Mouse (Mus musculus) liver, adult 2 months (tissue): ENCODE measurements at regions not wholly inside any gene's neighbourhood (a gene's known extent, or its start where the extent isn't known, plus 50 kb on each side); places are given as distances from the start of the nearest gene placed in this dataset.
A peak's percentile ranks its signal among the peaks of the same experiment; 100 is the strongest.

Source experiments
- DNase-seq: peaks from one replicate; pipeline ENCODE4 v3.0.0-alpha.2; 2011; ENCODE audit warnings: low read depth, low spot score; ENCODE audit errors: extremely low read depth
- H3K27ac ChIP-seq: fragments of 200-500 bp; replicated peaks from 2 replicates; pipeline ENCODE4 v1.5.1; 2012; ENCODE audit warnings: low read depth, mild to moderate bottlenecking, control low read depth, inconsistent platforms, low read length; ENCODE audit not compliant: insufficient read depth
- H3K27me3 ChIP-seq: fragments of 200-500 bp; 2 replicates; pipeline ENCODE4 v1.6.1; 2012; ENCODE audit warnings: mild to moderate bottlenecking, moderate library complexity, low read length, inconsistent platforms; ENCODE audit not compliant: control insufficient read depth, insufficient read depth
- H3K36me3 ChIP-seq: fragments of 200-500 bp; 2 replicates; pipeline ENCODE4 v1.6.1; 2012; ENCODE audit warnings: low read length, inconsistent platforms; ENCODE audit not compliant: control insufficient read depth, insufficient read depth
- H3K4me1 ChIP-seq: fragments of 200-500 bp; 2 replicates; pipeline ENCODE4 v1.6.1; 2011; ENCODE audit warnings: low read length; ENCODE audit not compliant: control insufficient read depth, insufficient read depth
- H3K4me3 ChIP-seq: fragments of 200-500 bp; 2 replicates; pipeline ENCODE4 v1.5.1; 2011; ENCODE audit warnings: low read depth, mild to moderate bottlenecking, control low read depth, low read length, moderate library complexity; ENCODE audit not compliant: insufficient read depth
- H3K79me2 ChIP-seq: fragments of 200-500 bp; 2 replicates; pipeline ENCODE4 v1.6.1; 2012; ENCODE audit warnings: inconsistent platforms, mild to moderate bottlenecking, low read length, moderate library complexity; ENCODE audit not compliant: control insufficient read depth, insufficient read depth
- H3K9ac ChIP-seq: fragments of 200-500 bp; 2 replicates; pipeline ENCODE4 v1.6.1; 2012; ENCODE audit warnings: low read depth, mild to moderate bottlenecking, control low read depth, inconsistent platforms, low read length
- CTCF ChIP-seq: fragments of 200-500 bp; IDR thresholded peaks from 2 replicates; pipeline ENCODE4 v1.5.1; 2011; ENCODE audit warnings: low read depth, low read length, control low read depth
- POLR2A ChIP-seq: fragments of 200-500 bp; IDR thresholded peaks from 2 replicates; pipeline ENCODE4 v1.6.1; 2011; ENCODE audit warnings: low read length, control low read depth; ENCODE audit not compliant: insufficient read depth; ENCODE audit errors: extremely low read depth
- WGBS: fragments of 180-500 bp; shearing (Covaris S2); methylation state at CpG from one replicate; pipeline ENCODE4 v1.1.7; 2018; 5-methylcytosine and 5-hydroxymethylcytosine counted together

- DNase-seq: no peak
- H3K4me1 ChIP-seq: no peaks in the 10 kb centered on the region
- no peaks in the 10 kb centered on the region for H3K27me3 ChIP-seq
- H3K79me2 ChIP-seq: no peaks in the 10 kb centered on the region
- H3K36me3 ChIP-seq: no peaks in the 10 kb centered on the region
- TF ChIP-seq CTCF (no peak), POLR2A (no peak)
- no peak overlapping the region for H3K4me3 ChIP-seq
- H3K9ac ChIP-seq: no peak overlapping the region
- 87% methylated on average over 8 of the region's 8 CpGs for WGBS
- no peak overlapping the region for H3K27ac ChIP-seq
Measured at GRCm38 (mm10) chr16:71622664-71623063, 685.4 kb upstream of the Robo1 start.

- no peak overlapping the region for H3K4me3 ChIP-seq
- DNase-seq: no peak
- WGBS: 56% methylated on average over 2 of the region's 2 CpGs
- H3K79me2 ChIP-seq: no peaks in the 10 kb centered on the region
- no peaks in the 10 kb centered on the region for H3K27me3 ChIP-seq
- no peak overlapping the region for H3K9ac ChIP-seq
- H3K27ac ChIP-seq: no peak overlapping the region
- no peaks in the 10 kb centered on the region for H3K36me3 ChIP-seq
- H3K4me1 ChIP-seq: no peaks in the 10 kb centered on the region
- TF ChIP-seq CTCF: no peak
- TF ChIP-seq POLR2A: no peak
Measured at GRCm38 (mm10) chr16:71640361-71640760, 667.7 kb upstream of the Robo1 start.

GRCm38 (mm10) chr16:71643223-71643622, 664.9 kb upstream of the Robo1 start:
- H3K9ac ChIP-seq: no peak overlapping the region
- no peak for DNase-seq
- H3K4me3 ChIP-seq: no peak overlapping the region
- 75% methylated on average over 6 of the region's 6 CpGs for WGBS
- no peaks in the 10 kb centered on the region for H3K36me3 ChIP-seq
- H3K4me1 ChIP-seq: no peaks in the 10 kb centered on the region
- TF ChIP-seq CTCF: no peak
- no peak for TF ChIP-seq POLR2A
- no peaks in the 10 kb centered on the region for H3K79me2 ChIP-seq
- H3K27me3 ChIP-seq: no peaks in the 10 kb centered on the region
- no peak overlapping the region for H3K27ac ChIP-seq

GRCm38 (mm10) chr16:71678075-71678701, 629.9 kb upstream of the Robo1 start:
- WGBS: 34% methylated on average over 2 of the region's 2 CpGs
- no peak for TF ChIP-seq CTCF
- no peak overlapping the region for H3K27ac ChIP-seq
- H3K27me3 ChIP-seq: no peaks in the 10 kb centered on the region
- H3K4me3 ChIP-seq: no peak overlapping the region
- no peaks in the 10 kb centered on the region for H3K79me2 ChIP-seq
- DNase-seq: peak; percentile 12
- no peak overlapping the region for H3K9ac ChIP-seq
- no peaks in the 10 kb centered on the region for H3K36me3 ChIP-seq
- H3K4me1 ChIP-seq: no peaks in the 10 kb centered on the region

- Histone ChIP-seq H3K9ac (no peak overlapping the region), H3K4me1 (no peaks in the 10 kb centered on the region), H3K36me3 (no peaks in the 10 kb centered on the region), H3K27ac (no peak overlapping the region), H3K27me3 (no peaks in the 10 kb centered on the region), H3K4me3 (no peak overlapping the region), H3K79me2 (no peaks in the 10 kb centered on the region)
- no peak for DNase-seq
- WGBS: 63% methylated on average over 4 of the region's 4 CpGs
- no peak for TF ChIP-seq POLR2A
- no peak for TF ChIP-seq CTCF
Measured at GRCm38 (mm10) chr16:71693464-71693863, 614.6 kb upstream of the Robo1 start.

GRCm38 (mm10) chr16:71705846-71706245, 602.3 kb upstream of the Robo1 start:
- Histone ChIP-seq H3K36me3 (no peaks in the 10 kb centered on the region), H3K27me3 (no peaks in the 10 kb centered on the region), H3K4me3 (no peak overlapping the region), H3K79me2 (no peaks in the 10 kb centered on the region), H3K9ac (no peak overlapping the region), H3K27ac (no peak overlapping the region), H3K4me1 (peaks cover 5% of the 10 kb centered on the region; the same call in 1 of the 2 replicates)
- no peak for TF ChIP-seq CTCF
- TF ChIP-seq POLR2A: no peak
- DNase-seq: peak; percentile 43
